Mouse (Mus musculus) liver, adult 2 months (tissue): ENCODE results near the gene Ppp1ca.

Experiments used
- CTCF ChIP-seq: fragments of 200-500 bp; IDR thresholded peaks from 2 replicates; pipeline ENCODE4 v1.5.1; 2011; ENCODE audit warnings: low read depth, low read length, control low read depth
- POLR2A ChIP-seq: fragments of 200-500 bp; IDR thresholded peaks from 2 replicates; pipeline ENCODE4 v1.6.1; 2011; ENCODE audit warnings: low read length, control low read depth; ENCODE audit not compliant: insufficient read depth; ENCODE audit errors: extremely low read depth

DNA sequence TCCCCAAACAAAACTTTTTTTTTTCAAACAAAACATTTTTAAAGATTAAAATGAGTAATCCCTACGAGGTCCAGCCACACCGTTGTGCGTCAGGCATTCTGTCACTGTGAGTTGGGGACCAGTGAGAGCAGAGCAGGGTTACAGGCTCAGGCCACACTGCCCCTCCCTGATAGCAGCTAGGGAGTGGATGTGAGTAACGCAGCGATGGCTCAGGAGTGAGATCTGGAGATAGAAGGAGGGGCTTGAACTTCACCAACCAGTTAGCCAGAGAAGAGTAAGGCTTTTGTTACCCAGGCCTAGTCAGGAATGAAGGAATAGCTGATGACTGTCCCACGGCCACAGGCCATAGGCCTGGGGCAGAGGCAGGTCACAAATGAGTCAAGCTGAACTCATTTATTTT, 52.9 kb downstream of the Ppp1ca start:
- TF ChIP-seq CTCF (no peak), POLR2A (no peak)
